Mouse (Mus musculus) testis, adult 2 months (tissue): ENCODE data around the gene 1700014D04Rik.

Experiments
- CTCF ChIP-seq: fragments of 200-500 bp; IDR thresholded peaks from 2 replicates; pipeline ENCODE4 v1.5.1; 2012; ENCODE audit warnings: low read depth, mild to moderate bottlenecking, inconsistent platforms, low read length, moderate library complexity; ENCODE audit not compliant: control insufficient read depth, insufficient read depth, insufficient replicate concordance
- POLR2A ChIP-seq: fragments of 200-500 bp; IDR thresholded peaks from 2 replicates; pipeline ENCODE4 v1.6.1; 2012; ENCODE audit warnings: low read depth, mild to moderate bottlenecking, inconsistent platforms, low read length, moderate library complexity; ENCODE audit not compliant: control insufficient read depth

DNA sequence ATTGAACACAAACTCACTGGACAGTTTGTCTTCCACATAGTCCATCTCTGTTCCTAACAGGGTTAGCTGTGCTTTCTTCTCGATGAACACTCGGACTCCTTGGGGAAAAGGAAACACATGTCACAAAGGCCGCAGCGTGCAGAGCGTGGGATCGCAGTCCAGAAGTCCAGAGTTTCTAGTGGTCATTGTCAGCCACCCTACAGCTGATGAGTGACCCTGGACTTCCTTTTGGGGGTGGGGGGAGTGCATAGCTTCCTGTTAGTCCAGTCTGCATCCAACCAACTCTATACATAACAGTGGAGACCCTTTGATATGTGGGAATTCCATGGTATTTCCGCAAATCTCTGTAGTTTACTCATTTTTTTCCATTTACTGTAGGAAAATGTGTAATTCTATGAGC lies 10.4 kb upstream of the 1700014D04Rik start:
- no peak for TF ChIP-seq CTCF
- no peak for TF ChIP-seq POLR2A
